Mouse (Mus musculus): ENCODE data around the gene Bub1b.

- no peak for TF ChIP-seq CTCF (IDR thresholded peaks at IDR 0.05; ENCODE audit: control insufficient read depth, insufficient read depth, insufficient read length)
- TF ChIP-seq CEBPB (IDR thresholded peaks at IDR 0.05; ENCODE audit: low read depth) = no peak
- TF ChIP-seq MYOG (IDR thresholded peaks at IDR 0.05; ENCODE audit: control insufficient read depth, extremely low read depth, insufficient read length) = no peak
These were observed 44.9 kb downstream of the Bub1b start for GRCm38 (mm10) chr2:118642942-118643341.

Measured in C2C12 (cell line).